Mouse (Mus musculus) gastrocnemius, adult 18-20 months (tissue): ENCODE measurements around the gene Snx29. TPM values are rescaled to one million over a fixed set of nuclear protein-coding genes. Genes with fewer than 3 reads are reported as not detected.
"Not testable (repeated sequence)": the region's sequence is repeated elsewhere in the genome, so short reads cannot be mapped to it uniquely, and the experiment has no call there.

Experiments used
- DNase-seq: peaks from one replicate; pipeline ENCODE4 v3.0.0; 2021; ENCODE audit warnings: low spot score
- long read RNA-seq, 2 experiments: library from polyadenylated mRNA; stranded (forward); transcript quantifications; one replicate each; pipeline ENCODE4 v2.0.0; 2021
- total RNA-seq, 2 experiments: library from RNA; stranded (reverse); gene quantifications; 2 replicates each; pipeline ENCODE4 v1.2.3; 2021

The Snx29 gene
- total RNA-seq, result 10 to 100 TPM; 10.1 to 10.4 TPM
- long read RNA-seq, experiment 1, partial matches to known transcripts, result 0 of 1 reads
- long read RNA-seq, experiment 1, other reads (novel, unspliced or antisense), result 1 of 1 reads
- long read RNA-seq, experiment 2, partial matches to known transcripts, result 0 of 2 reads
- long read RNA-seq, experiment 2, other reads (novel, unspliced or antisense), result 2 of 2 reads

GRCm38 (mm10) chr16:11322409-11323323 is at the start of gene Snx29:
Snx29 (plus strand) TSS chr16:11322908.
- peak; percentile 98 for DNase-seq

GRCm38 (mm10) chr16:11276888-11277287 is 45.8 kb upstream of the Snx29 start:
- no peak for DNase-seq

GRCm38 (mm10) chr16:11278778-11279177 is 43.9 kb upstream of the Snx29 start:
- DNase-seq, result no peak

GRCm38 (mm10) chr16:11282655-11283232 is 40.0 kb upstream of the Snx29 start:
- no peak for DNase-seq

GRCm38 (mm10) chr16:11284881-11285280 is 37.8 kb upstream of the Snx29 start:
- DNase-seq, result no peak

- no peak for DNase-seq
These were observed 36.8 kb upstream of the Snx29 start for GRCm38 (mm10) chr16:11285949-11286348.

GRCm38 (mm10) chr16:11288873-11289272 is 33.8 kb upstream of the Snx29 start:
- not testable (repeated sequence) for DNase-seq

- not testable (repeated sequence) for DNase-seq
These were observed 27.1 kb upstream of the Snx29 start for GRCm38 (mm10) chr16:11295583-11295982.

GRCm38 (mm10) chr16:11297700-11298099 is 25.0 kb upstream of the Snx29 start:
- DNase-seq, result not testable (repeated sequence)

GRCm38 (mm10) chr16:11303741-11304140 is 19.0 kb upstream of the Snx29 start:
- no peak for DNase-seq

GRCm38 (mm10) chr16:11305531-11305930 is 17.2 kb upstream of the Snx29 start:
- DNase-seq, result no peak

GRCm38 (mm10) chr16:11313512-11313911 is 9.2 kb upstream of the Snx29 start, which contains the start of gene Tnfrsf17:
Tnfrsf17 (plus strand) TSS chr16:11313812.
- DNase-seq, result no peak

GRCm38 (mm10) chr16:11315786-11316320 is 6.9 kb upstream of the Snx29 start:
- no peak for DNase-seq

GRCm38 (mm10) chr16:11316748-11317147 is 6.0 kb upstream of the Snx29 start:
- no peak for DNase-seq

GRCm38 (mm10) chr16:11317324-11317723 is 5.4 kb upstream of the Snx29 start:
- DNase-seq, result no peak

GRCm38 (mm10) chr16:11323324-11324051 is 780 bp downstream of the Snx29 start:
- DNase-seq, result peak; percentile 25

GRCm38 (mm10) chr16:11330081-11330800 is 7.5 kb downstream of the Snx29 start:
- DNase-seq, result no peak

- DNase-seq, result no peak
These were observed 8.3 kb downstream of the Snx29 start for GRCm38 (mm10) chr16:11331030-11331429.

GRCm38 (mm10) chr16:11343292-11343815 is 20.6 kb downstream of the Snx29 start:
- no peak for DNase-seq

- DNase-seq, result no peak
These were observed 29.2 kb downstream of the Snx29 start for GRCm38 (mm10) chr16:11351903-11352302.
